Comparison of ENCODE assay signal across 8 mouse cellular contexts in genomic region chr8:71485142-71486135, GRCm38 (mm10). TPM values are rescaled to one million over a fixed set of nuclear protein-coding genes. Genes with fewer than 3 reads are reported as not detected.
DNase-seq lines count a peak whose midpoint lies in the region; ATAC-seq lines count a peak whose summit lies in the region.

Gene Ano8 (minus strand): TSS chr8:71485963.

- no peaks in the 10 kb centered on the region for H3K9me3 ChIP-seq in intestine, embryonic 16.5 days (ENCODE audit: control insufficient read depth, low read length)
- no peaks in the 10 kb centered on the region for H3K9me3 ChIP-seq in midbrain, embryonic 10.5 days (replicated peaks)

- H3K36me3 ChIP-seq in intestine, embryonic 16.5 days (ENCODE audit: control insufficient read depth, insufficient read depth, low read length) = no peaks in the 10 kb centered on the region
- H3K36me3 ChIP-seq in midbrain, embryonic 10.5 days = peaks cover 51% of the 10 kb centered on the region

- 6% methylated on average over 57 of the region's 58 CpGs for WGBS in intestine, embryonic 16.5 days
- 5% methylated on average over 58 of the region's 58 CpGs for WGBS in midbrain, embryonic 10.5 days

- H3K27ac ChIP-seq in intestine, embryonic 16.5 days (ENCODE audit: low read length) = peak within 1 kb of the TSS; percentile 73
- peak within 1 kb of the TSS; percentile 99 for H3K27ac ChIP-seq in midbrain, embryonic 10.5 days (replicated peaks)

- intact Hi-C loops in left cerebral cortex, postnatal 4 days (cut with DNase I) = no loop called here

- no peaks in the 10 kb centered on the region for H3K27me3 ChIP-seq in intestine, embryonic 16.5 days (replicated peaks; ENCODE audit: control insufficient read depth, insufficient read depth, low read length)
- H3K27me3 ChIP-seq in midbrain, embryonic 10.5 days (ENCODE audit: low read depth, poor library complexity, severe bottlenecking) = peaks cover 20% of the 10 kb centered on the region

- peak within 1 kb of the TSS; percentile 82 for H3K4me3 ChIP-seq in intestine, embryonic 16.5 days (ENCODE audit: low read length)
- H3K4me3 ChIP-seq in midbrain, embryonic 10.5 days = peak within 1 kb of the TSS; percentile 95

- peak within 1 kb of the TSS; percentile 97 for H3K4me2 ChIP-seq in intestine, embryonic 16.5 days (ENCODE audit: low read depth, low read length)

- ATAC-seq in intestine, embryonic 16.5 days = peak; percentile 67
- ATAC-seq in erythroid progenitor cell, adult 5-6 weeks (replicated peaks; ENCODE audit: low FRiP score, poor library complexity, severe bottlenecking) = no peak

- DNase-seq in adrenal gland, adult 18-20 months (ENCODE audit: low spot score in 2 of 2) = peak; percentile 75 to 77
- DNase-seq in embryo, embryonic 10 days (ENCODE audit: low spot score) = peak; percentile 95
- no peak for DNase-seq in gonadal fat pad, adult 2 months (ENCODE audit: low read depth)
- peak; percentile 90 for DNase-seq in left cerebral cortex, postnatal 4 days
- peak; percentile 88 for DNase-seq in midbrain, embryonic 10.5 days (ENCODE audit: low spot score)
- DNase-seq in right cerebral cortex, postnatal 36 days (ENCODE audit: low spot score in 2 of 2) = peak; percentile 85 to 86

- peaks cover 24% of the 10 kb centered on the region for H3K4me1 ChIP-seq in intestine, embryonic 16.5 days (ENCODE audit: control insufficient read depth, insufficient read depth, low read length)
- H3K4me1 ChIP-seq in midbrain, embryonic 10.5 days = peaks cover 61% of the 10 kb centered on the region

- H3K9ac ChIP-seq in intestine, embryonic 16.5 days (ENCODE audit: low read depth, low read length) = peak within 1 kb of the TSS; percentile 86

RNA-seq across cellular contexts. Expression of gene Ano8, which starts in this region (rescaled TPM):
- 10 to 100 TPM; 13.6 to 13.9 TPM for total RNA-seq in adrenal gland, adult 18-20 months (2021)
- polyA plus RNA-seq in gonadal fat pad, adult 2 months (2012; rRNA removed) = 18.3 and 18.9 TPM in 2 replicates
- 0.20 and 0.43 TPM in 2 replicates for polyA plus RNA-seq in intestine, embryonic 16.5 days (2015; fragmentation: Nextera tagmentation; extraction: Ambion mirVana)
- 10 to 100 TPM; 88.0 to 91.9 TPM for total RNA-seq in left cerebral cortex, postnatal 4 days (2021)
- polyA plus RNA-seq in midbrain, embryonic 10.5 days (2016; fragmentation: Nextera tagmentation; extraction: Ambion mirVana) = 3.0 and 3.4 TPM in 2 replicates
- not detected in 2 replicates for total RNA-seq in erythroid progenitor cell, adult 5-6 weeks (2015; ENCODE audit: low replicate concordance)
- 0.13 TPM in 1 of 2 replicates, not detected in the other for total RNA-seq in erythroid progenitor cell, adult 5-6 weeks (2017; ENCODE audit: low replicate concordance)

Comparison
In these comparisons a context has a peak if more than half of its experiments do, and no peak if none do; other contexts are left out.
1. RNA of gene Ano8 (total RNA-seq): 88.0 to 91.9 TPM in left cerebral cortex, postnatal 4 days and 13.6 to 13.9 TPM in adrenal gland, adult 18-20 months; 0.13 TPM in erythroid progenitor cell, adult 5-6 weeks; every median in the first group is over 10 times any median in the second.
2. RNA of gene Ano8 (total RNA-seq): 88.0 to 91.9 TPM in left cerebral cortex, postnatal 4 days; 13.6 to 13.9 TPM in adrenal gland, adult 18-20 months; every median in the first group is over 4 times any median in the second.
3. Peak in ATAC-seq, H3K4me3 ChIP-seq, H3K27ac ChIP-seq, H3K9ac ChIP-seq and H3K4me2 ChIP-seq in intestine, embryonic 16.5 days; RNA of the gene not detected or under 1 TPM.